Mouse (Mus musculus) brain, embryonic 14.5 days (tissue): ENCODE measurements at regions not wholly inside any gene's neighbourhood (a gene's known extent, or its start where the extent isn't known, plus 50 kb on each side); places are given as distances from the start of the nearest gene placed in this dataset.

Experiments
- CTCF ChIP-seq: fragments of 200-500 bp; IDR thresholded peaks from 2 replicates; pipeline ENCODE4 v1.5.1; 2012; ENCODE audit warnings: inconsistent platforms, mild to moderate bottlenecking, moderate library complexity, borderline replicate concordance; ENCODE audit not compliant: insufficient read depth, insufficient read length; ENCODE audit errors: extremely low read depth
- POLR2A ChIP-seq: fragments of 200-500 bp; IDR thresholded peaks from 2 replicates; pipeline ENCODE4 v1.6.1; 2012; ENCODE audit warnings: mild to moderate bottlenecking, inconsistent platforms, borderline replicate concordance; ENCODE audit not compliant: poor library complexity, insufficient read depth, insufficient read length, severe bottlenecking; ENCODE audit errors: extremely low read depth

- no peak for TF ChIP-seq CTCF
- no peak for TF ChIP-seq POLR2A
Measured at GRCm38 (mm10) chr4:62805841-62806240, 159.5 kb upstream of the Zfp618 start.
